Mouse (Mus musculus) small intestine, adult 2 months (tissue): ENCODE results near the gene Anapc15.

Experiments
- CTCF ChIP-seq: fragments of 200-500 bp; IDR thresholded peaks from 2 replicates; pipeline ENCODE4 v1.5.1; 2012; ENCODE audit warnings: low read depth, mild to moderate bottlenecking, control low read depth, inconsistent platforms, low read length, moderate library complexity, mixed read lengths; ENCODE audit not compliant: insufficient replicate concordance, insufficient read length; ENCODE audit errors: extremely low read depth
- POLR2A ChIP-seq: fragments of 200-500 bp; IDR thresholded peaks from 2 replicates; pipeline ENCODE4 v1.6.1; 2012; ENCODE audit warnings: low read depth, mild to moderate bottlenecking, control low read depth, inconsistent platforms, low read length, moderate library complexity

- TF ChIP-seq POLR2A (peak; percentile 77), CTCF (no peak)
These were observed 70.3 kb downstream of the Anapc15 start, which contains the start of the genes Lrrc51 and Numa1 for GRCm38 (mm10) chr7:101933751-101934240.
